Mouse (Mus musculus): ENCODE data around the gene Hist1h2af. TPM values are rescaled to one million over a fixed set of nuclear protein-coding genes. Genes with fewer than 3 reads are reported as not detected.
"Not testable (repeated sequence)": the region's sequence is repeated elsewhere in the genome, so short reads cannot be mapped to it uniquely, and the experiment has no call there.

The Hist1h2af gene
- total and polyA plus RNA-seq, 3 experiments = 530 to 1,681 (median 1,417) TPM

DNA sequence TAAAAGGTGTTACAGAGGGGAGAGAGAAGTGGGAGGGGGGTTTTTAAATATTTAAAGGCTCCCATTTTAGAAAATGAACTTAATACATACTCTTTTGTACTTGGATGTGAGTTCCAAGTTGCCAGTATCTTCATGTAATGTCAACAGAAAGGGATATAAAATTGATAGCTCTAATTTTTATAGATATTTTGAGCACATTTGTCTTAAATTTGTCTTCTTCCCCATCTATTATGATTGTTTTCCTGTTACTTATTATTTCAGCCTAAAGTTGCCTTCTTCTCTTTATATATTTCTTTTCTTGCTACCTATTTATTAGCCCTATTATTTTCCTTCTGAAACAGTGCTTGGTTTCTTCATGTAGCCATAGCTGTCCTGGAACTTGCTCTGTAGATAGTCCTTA is 19.3 kb downstream of the Hist1h2af start, which contains the start of gene Hist1h1d:
Hist1h1d (plus strand) TSS at position 301 of the 400 bp plus-strand sequence.
- ATAC-seq (ENCODE audit: extremely low read depth, insufficient number of reproducible peaks, low FRiP score, poor library complexity, severe bottlenecking) (no peak), DNase-seq (ENCODE audit: low spot score) (no peak)
- no peaks in the 10 kb centered on the region for H3K36me3 ChIP-seq (replicated peaks)
- TF ChIP-seq CTCF (IDR thresholded peaks at IDR 0.05; ENCODE audit: low read depth, low read length) = no peak
- TF ChIP-seq TAL1 (conservative IDR thresholded peaks at IDR 0.05; ENCODE audit: low read depth, low read length) = no peak
- no peak for TF ChIP-seq GATA1 (IDR thresholded peaks at IDR 0.05; ENCODE audit: borderline replicate concordance, low read length)
- TF ChIP-seq GATA2 (IDR thresholded peaks at IDR 0.05; ENCODE audit: borderline replicate concordance, low read depth, low read length) = no peak
- TF ChIP-seq POLR2AphosphoS5 (IDR thresholded peaks at IDR 0.05; ENCODE audit: insufficient replicate concordance, low read depth, low read length) = no peak
- H3K27me3 ChIP-seq (ENCODE audit: insufficient read depth, low read length) = no peaks in the 10 kb centered on the region
- no peaks in the 10 kb centered on the region for H3K9me3 ChIP-seq (replicated peaks)
- H3K4me3 ChIP-seq (ENCODE audit: low read depth, low read length) = no peak within 1 kb of the TSS
- peaks cover 43% of the 10 kb centered on the region for H3K4me1 ChIP-seq (ENCODE audit: insufficient read depth, low read depth, low read length)

DNA sequence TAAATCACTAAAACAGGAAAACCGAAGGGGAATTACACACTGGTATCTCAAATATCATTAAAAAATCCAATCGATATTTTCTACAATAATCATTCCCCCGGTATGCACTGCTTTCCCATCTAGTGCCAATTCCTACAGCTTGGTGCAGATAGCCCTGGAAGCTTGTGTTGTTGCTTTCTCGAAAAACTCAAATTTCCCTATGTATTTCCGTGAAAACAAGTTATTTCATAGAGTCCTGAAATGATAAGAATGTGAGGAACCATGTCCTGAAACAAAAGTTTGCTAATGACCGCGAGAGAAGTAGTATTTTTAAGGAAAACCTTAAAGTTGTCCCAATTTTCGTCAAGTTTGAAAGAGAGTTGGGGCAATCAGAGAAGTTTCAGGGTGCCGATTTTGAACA is 20.7 kb downstream of the Hist1h2af start:
- Histone ChIP-seq H3K36me3 (replicated peaks) (no peaks in the 10 kb centered on the region), H3K4me1 (ENCODE audit: insufficient read depth, low read depth, low read length) (peaks cover 39% of the 10 kb centered on the region), H3K9me3 (replicated peaks) (no peaks in the 10 kb centered on the region), H3K27me3 (ENCODE audit: insufficient read depth, low read length) (no peaks in the 10 kb centered on the region), H3K4me3 (ENCODE audit: low read depth, low read length) (peak overlapping the region; percentile 68; the same call in 1 of the 2 replicates)
- TF ChIP-seq POLR2AphosphoS5 (IDR thresholded peaks at IDR 0.05; ENCODE audit: insufficient replicate concordance, low read depth, low read length) = no peak
- TF ChIP-seq TAL1 (conservative IDR thresholded peaks at IDR 0.05; ENCODE audit: low read depth, low read length) = no peak
- TF ChIP-seq GATA1 (IDR thresholded peaks at IDR 0.05; ENCODE audit: borderline replicate concordance, low read length) = no peak
- TF ChIP-seq CTCF (IDR thresholded peaks at IDR 0.05; ENCODE audit: low read depth, low read length) = no peak
- TF ChIP-seq GATA2 (IDR thresholded peaks at IDR 0.05; ENCODE audit: borderline replicate concordance, low read depth, low read length) = no peak
- DNase-seq (ENCODE audit: low spot score) (no peak), ATAC-seq (ENCODE audit: extremely low read depth, insufficient number of reproducible peaks, low FRiP score, poor library complexity, severe bottlenecking) (no peak)

DNA sequence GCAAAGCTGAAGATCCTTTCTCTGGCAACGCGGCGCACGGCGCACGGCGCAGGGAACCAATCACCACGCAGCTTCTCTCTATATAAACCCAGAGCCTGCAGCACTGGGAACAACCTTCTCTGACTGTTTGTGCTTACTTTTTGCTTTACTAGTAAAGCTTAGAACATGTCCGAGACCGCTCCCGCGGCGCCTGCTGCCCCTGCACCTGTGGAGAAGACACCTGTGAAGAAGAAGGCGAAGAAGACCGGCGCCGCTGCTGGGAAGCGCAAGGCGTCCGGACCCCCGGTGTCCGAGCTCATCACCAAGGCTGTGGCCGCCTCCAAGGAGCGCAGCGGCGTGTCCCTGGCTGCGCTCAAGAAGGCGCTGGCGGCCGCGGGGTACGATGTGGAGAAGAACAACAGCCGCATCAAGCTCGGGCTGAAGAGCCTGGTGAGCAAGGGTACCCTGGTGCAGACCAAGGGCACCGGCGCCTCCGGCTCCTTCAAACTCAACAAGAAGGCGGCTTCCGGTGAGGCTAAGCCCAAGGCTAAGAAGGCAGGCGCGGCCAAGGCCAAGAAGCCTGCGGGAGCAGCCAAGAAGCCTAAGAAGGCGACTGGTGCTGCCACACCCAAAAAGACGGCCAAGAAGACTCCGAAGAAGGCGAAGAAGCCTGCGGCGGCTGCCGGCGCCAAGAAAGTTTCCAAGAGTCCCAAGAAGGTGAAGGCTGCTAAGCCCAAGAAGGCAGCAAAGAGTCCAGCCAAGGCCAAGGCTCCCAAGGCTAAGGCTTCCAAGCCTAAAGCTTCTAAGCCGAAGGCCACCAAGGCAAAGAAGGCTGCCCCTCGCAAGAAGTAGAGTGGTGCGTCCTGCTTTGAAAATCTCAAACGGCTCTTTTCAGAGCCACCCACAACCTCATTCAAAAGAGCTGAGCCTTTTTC is 21.5 kb downstream of the Hist1h2af start:
- H3K9me3 ChIP-seq (replicated peaks) = no peaks in the 10 kb centered on the region
- H3K36me3 ChIP-seq (replicated peaks) = no peaks in the 10 kb centered on the region
- H3K27me3 ChIP-seq (ENCODE audit: insufficient read depth, low read length) = no peaks in the 10 kb centered on the region
- peak; percentile 47 for ATAC-seq (ENCODE audit: extremely low read depth, insufficient number of reproducible peaks, low FRiP score, poor library complexity, severe bottlenecking)
- peak; percentile 14 for DNase-seq (ENCODE audit: low spot score)
- peaks cover 37% of the 10 kb centered on the region for H3K4me1 ChIP-seq (ENCODE audit: insufficient read depth, low read depth, low read length)
- H3K4me3 ChIP-seq (ENCODE audit: low read depth, low read length) = peak overlapping the region; percentile 68
- TF ChIP-seq POLR2AphosphoS5 (IDR thresholded peaks at IDR 0.05; ENCODE audit: insufficient replicate concordance, low read depth, low read length) (0 out of 2 replicates have a peak, but pooled peaks have one; percentile 89), GATA2 (IDR thresholded peaks at IDR 0.05; ENCODE audit: borderline replicate concordance, low read depth, low read length) (no peak)

DNA sequence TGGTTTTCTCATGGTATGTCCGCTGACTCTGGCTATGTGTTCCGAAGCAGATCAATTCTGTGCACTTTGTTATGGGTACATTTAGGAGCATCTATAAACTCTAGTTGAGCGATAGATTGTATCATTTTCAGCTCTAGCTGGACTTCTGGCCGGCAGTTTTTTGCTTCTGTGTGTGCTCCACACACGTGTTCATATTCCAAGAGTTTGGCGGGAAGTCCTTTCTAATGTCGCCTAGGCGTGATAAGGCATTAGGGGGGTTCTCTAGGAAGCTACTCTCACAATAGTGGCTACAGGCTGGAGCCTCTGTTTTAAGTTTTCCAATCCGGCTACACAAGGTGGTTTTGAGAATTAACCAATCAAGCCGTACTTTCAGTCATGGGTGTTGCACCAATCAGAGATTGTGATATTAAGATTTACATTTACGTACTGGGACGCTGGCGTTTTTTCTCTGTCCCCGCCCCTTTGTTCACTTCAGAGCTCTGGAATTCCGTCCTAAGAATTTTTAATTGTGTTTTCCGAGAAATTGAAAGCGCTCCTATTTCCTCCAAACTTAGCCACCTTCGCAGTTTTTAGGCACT is 22.2 kb downstream of the Hist1h2af start:
- peak overlapping the region; percentile 68 for H3K4me3 ChIP-seq (ENCODE audit: low read depth, low read length)
- ATAC-seq (ENCODE audit: extremely low read depth, insufficient number of reproducible peaks, low FRiP score, poor library complexity, severe bottlenecking) (peak; percentile 48), DNase-seq (ENCODE audit: low spot score) (no peak)
- H3K9me3 ChIP-seq (replicated peaks) = no peaks in the 10 kb centered on the region
- TF ChIP-seq GATA1 (IDR thresholded peaks at IDR 0.05; ENCODE audit: borderline replicate concordance, low read length) = no peak
- TF ChIP-seq CTCF (IDR thresholded peaks at IDR 0.05; ENCODE audit: low read depth, low read length) = no peak
- TF ChIP-seq POLR2AphosphoS5 (IDR thresholded peaks at IDR 0.05; ENCODE audit: insufficient replicate concordance, low read depth, low read length) = peak; percentile 96; the same call in 1 of the 2 replicates
- H3K36me3 ChIP-seq (replicated peaks) = no peaks in the 10 kb centered on the region
- H3K4me1 ChIP-seq (ENCODE audit: insufficient read depth, low read depth, low read length) = peaks cover 31% of the 10 kb centered on the region
- no peaks in the 10 kb centered on the region for H3K27me3 ChIP-seq (ENCODE audit: insufficient read depth, low read length)

DNA sequence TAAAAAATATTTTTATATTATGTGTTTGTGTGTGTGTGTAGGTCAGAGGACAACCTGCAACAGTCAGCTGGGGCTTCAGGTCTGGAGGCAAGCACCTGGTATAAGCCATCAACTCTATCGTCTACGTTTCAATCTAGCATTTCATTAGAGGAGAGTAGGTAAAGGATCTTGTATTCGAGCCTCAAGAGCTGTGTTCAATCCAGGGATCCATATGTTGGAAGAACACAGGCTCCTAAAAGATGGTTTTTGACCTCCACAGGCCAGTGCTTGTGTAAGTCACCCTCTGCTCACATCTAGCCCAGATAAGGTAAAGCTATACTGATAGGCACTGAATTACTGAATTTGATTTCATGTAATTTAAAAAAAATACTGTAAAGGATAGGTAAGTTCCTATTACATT is 23.2 kb downstream of the Hist1h2af start:
- Histone ChIP-seq H3K4me1 (ENCODE audit: insufficient read depth, low read depth, low read length) (peaks cover 28% of the 10 kb centered on the region), H3K27me3 (ENCODE audit: insufficient read depth, low read length) (no peaks in the 10 kb centered on the region), H3K4me3 (ENCODE audit: low read depth, low read length) (no peak overlapping the region; the same call in 1 of the 2 replicates), H3K9me3 (replicated peaks) (no peaks in the 10 kb centered on the region), H3K36me3 (replicated peaks) (no peaks in the 10 kb centered on the region)
- DNase-seq (ENCODE audit: low spot score) = no peak
- TF ChIP-seq POLR2AphosphoS5 (IDR thresholded peaks at IDR 0.05; ENCODE audit: insufficient replicate concordance, low read depth, low read length) (peak; percentile 63; the same call in 1 of the 2 replicates), CTCF (IDR thresholded peaks at IDR 0.05; ENCODE audit: low read depth, low read length) (no peak)
- ATAC-seq (ENCODE audit: extremely low read depth, insufficient number of reproducible peaks, low FRiP score, poor library complexity, severe bottlenecking) = no peak

DNA sequence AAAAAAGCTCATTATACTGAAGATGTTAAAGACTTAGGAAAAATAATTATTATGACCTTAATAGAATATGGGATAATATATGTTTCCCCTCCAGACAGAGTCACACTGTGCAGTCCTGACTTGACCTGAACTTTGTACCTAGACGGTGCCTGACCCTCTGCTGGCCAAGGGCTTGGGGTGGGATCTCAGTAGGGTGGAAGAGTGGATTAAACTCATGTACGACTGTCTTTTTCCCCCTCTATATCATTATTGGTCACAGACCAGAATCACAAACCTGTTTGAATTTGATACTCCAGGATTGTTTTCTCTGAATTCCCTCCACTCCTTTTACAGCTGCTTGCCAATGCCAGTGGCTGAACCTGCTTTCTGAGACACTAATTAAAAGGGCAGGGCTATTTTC is 27.0 kb downstream of the Hist1h2af start:
- TF ChIP-seq POLR2AphosphoS5 (IDR thresholded peaks at IDR 0.05; ENCODE audit: insufficient replicate concordance, low read depth, low read length) = peak; percentile 97; the same call in 1 of the 2 replicates
- not testable (repeated sequence) for H3K27me3 ChIP-seq (ENCODE audit: insufficient read depth, low read length); H3K9me3 ChIP-seq (replicated peaks); ATAC-seq (ENCODE audit: extremely low read depth, insufficient number of reproducible peaks, low FRiP score, poor library complexity, severe bottlenecking); DNase-seq (ENCODE audit: low spot score); H3K4me3 ChIP-seq (ENCODE audit: low read depth, low read length); H3K36me3 ChIP-seq (replicated peaks)
- peaks cover 25% of the 10 kb centered on the region for H3K4me1 ChIP-seq (ENCODE audit: insufficient read depth, low read depth, low read length)

DNA sequence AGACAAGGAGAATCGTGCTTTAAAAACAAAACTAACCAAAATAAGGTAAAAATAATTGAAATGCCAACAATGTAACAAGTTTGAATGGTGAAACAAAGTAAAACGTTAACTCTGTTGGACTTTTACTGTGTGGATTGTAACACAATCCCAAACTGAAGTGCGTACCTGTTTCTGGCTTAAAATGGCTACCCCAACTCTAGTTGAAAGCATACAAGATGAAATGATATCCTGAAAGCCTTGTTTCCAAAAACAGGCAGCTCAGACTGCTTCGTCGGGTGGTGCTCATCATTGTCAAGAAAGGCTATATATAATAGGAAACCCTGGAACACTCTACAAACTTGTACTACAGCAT is 27.8 kb downstream of the Hist1h2af start:
- DNase-seq (ENCODE audit: low spot score); H3K36me3 ChIP-seq (replicated peaks); H3K9me3 ChIP-seq (replicated peaks); H3K27me3 ChIP-seq (ENCODE audit: insufficient read depth, low read length): not testable (repeated sequence)
- ATAC-seq (ENCODE audit: extremely low read depth, insufficient number of reproducible peaks, low FRiP score, poor library complexity, severe bottlenecking) = peak; percentile 24; the same call in 1 of the 2 replicates
- Histone ChIP-seq H3K4me1 (ENCODE audit: insufficient read depth, low read depth, low read length) (peaks cover 25% of the 10 kb centered on the region), H3K4me3 (ENCODE audit: low read depth, low read length) (peak overlapping the region; percentile 66; the same call in 1 of the 2 replicates)

Data from G1E (cell line).